ENCODE assay signal across 8 mouse cellular contexts in genomic region chr7:25277998-25278340, GRCm38 (mm10). TPM values are rescaled to one million over a fixed set of nuclear protein-coding genes. Genes with fewer than 3 reads are reported as not detected.
DNase-seq lines count a peak whose midpoint lies in the region; ATAC-seq and TF ChIP-seq lines count a peak whose summit lies in the region.

No protein-coding gene starts in this region.

- peak overlapping the region; percentile 98 for H3K27ac ChIP-seq in heart, embryonic 10.5 days
- H3K27ac ChIP-seq in forebrain, embryonic 14.5 days (ENCODE audit: low read depth, low read length) = peak overlapping the region; percentile 99
- peak overlapping the region; percentile 96 for H3K27ac ChIP-seq in liver, embryonic 15.5 days (replicated peaks)

- peaks cover 11% of the 10 kb centered on the region for H3K36me3 ChIP-seq in heart, embryonic 10.5 days
- no peaks in the 10 kb centered on the region for H3K36me3 ChIP-seq in C2C12 (ENCODE audit: control insufficient read depth, insufficient read depth)
- H3K36me3 ChIP-seq in forebrain, embryonic 14.5 days (ENCODE audit: control insufficient read depth, insufficient read depth, low read length) = peaks cover 17% of the 10 kb centered on the region
- peaks cover 3% of the 10 kb centered on the region; the same call in 1 of the 2 replicates for H3K36me3 ChIP-seq in liver, embryonic 15.5 days (replicated peaks)

- peaks cover 78% of the 10 kb centered on the region for H3K4me1 ChIP-seq in heart, embryonic 10.5 days
- H3K4me1 ChIP-seq in forebrain, embryonic 14.5 days (ENCODE audit: control insufficient read depth, insufficient read depth, low read length) = peaks cover 32% of the 10 kb centered on the region
- peaks cover 91% of the 10 kb centered on the region for H3K4me1 ChIP-seq in liver, embryonic 15.5 days (replicated peaks)

- H3K79me2 ChIP-seq in C2C12 (ENCODE audit: control insufficient read depth, insufficient read depth) = peaks cover 10% of the 10 kb centered on the region

- no peaks in the 10 kb centered on the region for H3K27me3 ChIP-seq in heart, embryonic 10.5 days (ENCODE audit: insufficient read depth, poor library complexity, severe bottlenecking)
- H3K27me3 ChIP-seq in C2C12 (ENCODE audit: control insufficient read depth, insufficient read depth, insufficient read length) = no peaks in the 10 kb centered on the region
- H3K27me3 ChIP-seq in forebrain, embryonic 14.5 days (replicated peaks; ENCODE audit: control insufficient read depth, insufficient read depth, low read length) = no peaks in the 10 kb centered on the region
- H3K27me3 ChIP-seq in liver, embryonic 15.5 days = no peaks in the 10 kb centered on the region

- peak overlapping the region; percentile 83 for H3K9ac ChIP-seq in forebrain, embryonic 14.5 days (ENCODE audit: low read length)
- peak overlapping the region; percentile 79 for H3K9ac ChIP-seq in liver, embryonic 15.5 days

- H3ac ChIP-seq in C2C12 (ENCODE audit: control insufficient read depth, insufficient read length, low read depth) = peak overlapping the region; percentile 43

- peak overlapping the region; percentile 89 for H3K4me2 ChIP-seq in forebrain, embryonic 14.5 days (ENCODE audit: low read length)
- peak overlapping the region; percentile 98 for H3K4me2 ChIP-seq in liver, embryonic 15.5 days

- DNase-seq in heart, embryonic 10.5 days (ENCODE audit: low spot score) = no peak
- no peak for DNase-seq in heart, adult 8-10 months (ENCODE audit: low spot score)
- DNase-seq in forebrain, embryonic 14.5 days (ENCODE audit: low spot score) = no peak
- no peak for DNase-seq in urinary bladder, adult 2 months (ENCODE audit: low spot score)
- DNase-seq in B cell, adult 2 months = no peak
- DNase-seq in kidney, adult 9 months = no peak

- no peak for ATAC-seq in forebrain, embryonic 14.5 days
- ATAC-seq in liver, embryonic 15.5 days (ENCODE audit: insufficient read depth) = no peak

- WGBS in heart, embryonic 10.5 days = 10% methylated on average over 4 of the region's 4 CpGs
- 16% methylated on average over 4 of the region's 4 CpGs for WGBS in forebrain, embryonic 14.5 days
- WGBS in liver, embryonic 15.5 days (ENCODE audit: insufficient replicate concordance) = 11% methylated on average over 4 of the region's 4 CpGs

- peak overlapping the region; percentile 89 for H3K4me3 ChIP-seq in heart, embryonic 10.5 days
- peak overlapping the region; percentile 36 for H3K4me3 ChIP-seq in C2C12 (ENCODE audit: insufficient read depth, poor library complexity, severe bottlenecking)
- peak overlapping the region; percentile 55 for H3K4me3 ChIP-seq in forebrain, embryonic 14.5 days (ENCODE audit: low read depth, low read length)
- H3K4me3 ChIP-seq in liver, embryonic 15.5 days (replicated peaks) = peak overlapping the region; percentile 68

- TF ChIP-seq CTCF in C2C12 (IDR thresholded peaks at IDR 0.05; ENCODE audit: control insufficient read depth, insufficient read depth, insufficient read length) = no peak

- no peaks in the 10 kb centered on the region for H3K9me3 ChIP-seq in heart, embryonic 10.5 days
- no peaks in the 10 kb centered on the region for H3K9me3 ChIP-seq in forebrain, embryonic 14.5 days (replicated peaks; ENCODE audit: control insufficient read depth, low read length)
- no peaks in the 10 kb centered on the region for H3K9me3 ChIP-seq in liver, embryonic 15.5 days (replicated peaks)

- H3K79me3 ChIP-seq in C2C12 (ENCODE audit: low read depth) = peaks cover 4% of the 10 kb centered on the region

TF ChIP-seq in C2C12, 6 proteins besides CTCF, POLR2A, EP300 and RAD21:
- no peak for TF ChIP-seq CEBPB (IDR thresholded peaks at IDR 0.05; ENCODE audit: low read depth)
- no peak for TF ChIP-seq MYOD1 (IDR thresholded peaks at IDR 0.05; ENCODE audit: control insufficient read depth, insufficient read length, low read depth)
- TF ChIP-seq USF1 (IDR thresholded peaks at IDR 0.05; ENCODE audit: low read depth) = no peak
- TF ChIP-seq FOSL1 (IDR thresholded peaks at IDR 0.05; ENCODE audit: insufficient read depth, low read length, poor library complexity, severe bottlenecking) = no peak
- no peak for TF ChIP-seq MAX (IDR thresholded peaks at IDR 0.05)
- TF ChIP-seq MYOG (IDR thresholded peaks at IDR 0.05; ENCODE audit: control insufficient read depth, extremely low read depth, insufficient read length) = no peak

RNA-seq across cellular contexts. Expression of gene Cic, which starts 10.5 kb away (rescaled TPM):
- polyA plus RNA-seq in heart, embryonic 10.5 days (2016; fragmentation: Nextera tagmentation; extraction: Ambion mirVana) = 17.0 and 28.7 TPM in 2 replicates
- 10 to 100 TPM; 52.0 to 71.5 (median 59.6) TPM for total RNA-seq in heart, adult 8-10 months (2022)
- polyA plus RNA-seq in C2C12 (2012; fragmentation: generic; extraction: Trizol) = 79.5 TPM
- polyA plus RNA-seq in forebrain, embryonic 14.5 days (2014; fragmentation: Nextera tagmentation; extraction: Ambion mirVana) = 37.4 and 38.7 TPM in 2 replicates
- polyA plus RNA-seq in liver, embryonic 15.5 days (2015; fragmentation: Nextera tagmentation; extraction: Ambion mirVana) = 8.9 and 10.2 TPM in 2 replicates
- polyA plus RNA-seq in urinary bladder, adult 2 months (2012; rRNA removed) = 30.8 and 58.8 TPM in 2 replicates

RNA-seq across cellular contexts. Expression of gene Pafah1b3, which starts 19.8 kb away (rescaled TPM):
- polyA plus RNA-seq in heart, embryonic 10.5 days (2016; fragmentation: Nextera tagmentation; extraction: Ambion mirVana) = 147 and 189 TPM in 2 replicates
- total RNA-seq in heart, adult 8-10 months (2022) = 1 to 10 TPM; 3.9 to 4.6 (median 3.9) TPM
- 90.8 TPM for polyA plus RNA-seq in C2C12 (2012; fragmentation: generic; extraction: Trizol)
- 574 and 635 TPM in 2 replicates for polyA plus RNA-seq in forebrain, embryonic 14.5 days (2014; fragmentation: Nextera tagmentation; extraction: Ambion mirVana)
- 25.7 and 26.1 TPM in 2 replicates for polyA plus RNA-seq in liver, embryonic 15.5 days (2015; fragmentation: Nextera tagmentation; extraction: Ambion mirVana)
- polyA plus RNA-seq in urinary bladder, adult 2 months (2012; rRNA removed) = 40.1 and 48.5 TPM in 2 replicates

RNA-seq across cellular contexts. Expression of gene Prr19, which starts 23.2 kb away (rescaled TPM):
- 0.26 and 0.65 TPM in 2 replicates for polyA plus RNA-seq in heart, embryonic 10.5 days (2016; fragmentation: Nextera tagmentation; extraction: Ambion mirVana)
- not detected for total RNA-seq in heart, adult 8-10 months (2022)
- polyA plus RNA-seq in C2C12 (2012; fragmentation: generic; extraction: Trizol) = not detected
- 1.8 and 2.2 TPM in 2 replicates for polyA plus RNA-seq in forebrain, embryonic 14.5 days (2014; fragmentation: Nextera tagmentation; extraction: Ambion mirVana)
- polyA plus RNA-seq in liver, embryonic 15.5 days (2015; fragmentation: Nextera tagmentation; extraction: Ambion mirVana) = 0.07 TPM in 1 of 2 replicates, not detected in the other
- polyA plus RNA-seq in urinary bladder, adult 2 months (2012; rRNA removed) = 0.06 TPM in 1 of 2 replicates, not detected in the other

RNA-seq across cellular contexts. Expression of gene Erf, which starts 27.4 kb away (rescaled TPM):
- polyA plus RNA-seq in heart, embryonic 10.5 days (2016; fragmentation: Nextera tagmentation; extraction: Ambion mirVana) = 9.2 and 17.9 TPM in 2 replicates
- total RNA-seq in heart, adult 8-10 months (2022) = 10 to 100 TPM; 17.2 to 22.5 (median 21.2) TPM
- 61.8 TPM for polyA plus RNA-seq in C2C12 (2012; fragmentation: generic; extraction: Trizol)
- 7.7 and 8.2 TPM in 2 replicates for polyA plus RNA-seq in forebrain, embryonic 14.5 days (2014; fragmentation: Nextera tagmentation; extraction: Ambion mirVana)
- 4.6 and 4.8 TPM in 2 replicates for polyA plus RNA-seq in liver, embryonic 15.5 days (2015; fragmentation: Nextera tagmentation; extraction: Ambion mirVana)
- polyA plus RNA-seq in urinary bladder, adult 2 months (2012; rRNA removed) = 23.6 and 26.8 TPM in 2 replicates

RNA-seq across cellular contexts. Expression of gene Tmem145, which starts 27.9 kb away (rescaled TPM):
- polyA plus RNA-seq in heart, embryonic 10.5 days (2016; fragmentation: Nextera tagmentation; extraction: Ambion mirVana) = 0.09 and 0.63 TPM in 2 replicates
- total RNA-seq in heart, adult 8-10 months (2022) = under 1 TPM in 1 of 4 experiments, not detected in 3; 0.14 TPM
- polyA plus RNA-seq in C2C12 (2012; fragmentation: generic; extraction: Trizol) = 0.13 TPM
- polyA plus RNA-seq in forebrain, embryonic 14.5 days (2014; fragmentation: Nextera tagmentation; extraction: Ambion mirVana) = 14.5 and 25.5 TPM in 2 replicates
- 0.09 TPM in 1 of 2 replicates, not detected in the other for polyA plus RNA-seq in liver, embryonic 15.5 days (2015; fragmentation: Nextera tagmentation; extraction: Ambion mirVana)
- polyA plus RNA-seq in urinary bladder, adult 2 months (2012; rRNA removed) = 0.06 and 0.11 TPM in 2 replicates

Comparison
In these comparisons a context has a peak if more than half of its experiments do, and no peak if none do; other contexts are left out.
1. H3K4me3 ChIP-seq: peak in every context shown above with its lines; median percentile 89 in heart, embryonic 10.5 days; 68 in liver, embryonic 15.5 days; 55 in forebrain, embryonic 14.5 days; 36 in C2C12.